Mouse (Mus musculus) c-Kit-negative CD71-positive TER-119-positive erythroid progenitor cells, embryonic 14.5 days (primary cell): ENCODE measurements around the gene Dlgap1.

Source experiments
- DNase-seq: peaks from one replicate; pipeline ENCODE4 v3.0.0-alpha.2; 2013; ENCODE audit warnings: low read depth, low spot score

Gene Dlgap1

DNA sequence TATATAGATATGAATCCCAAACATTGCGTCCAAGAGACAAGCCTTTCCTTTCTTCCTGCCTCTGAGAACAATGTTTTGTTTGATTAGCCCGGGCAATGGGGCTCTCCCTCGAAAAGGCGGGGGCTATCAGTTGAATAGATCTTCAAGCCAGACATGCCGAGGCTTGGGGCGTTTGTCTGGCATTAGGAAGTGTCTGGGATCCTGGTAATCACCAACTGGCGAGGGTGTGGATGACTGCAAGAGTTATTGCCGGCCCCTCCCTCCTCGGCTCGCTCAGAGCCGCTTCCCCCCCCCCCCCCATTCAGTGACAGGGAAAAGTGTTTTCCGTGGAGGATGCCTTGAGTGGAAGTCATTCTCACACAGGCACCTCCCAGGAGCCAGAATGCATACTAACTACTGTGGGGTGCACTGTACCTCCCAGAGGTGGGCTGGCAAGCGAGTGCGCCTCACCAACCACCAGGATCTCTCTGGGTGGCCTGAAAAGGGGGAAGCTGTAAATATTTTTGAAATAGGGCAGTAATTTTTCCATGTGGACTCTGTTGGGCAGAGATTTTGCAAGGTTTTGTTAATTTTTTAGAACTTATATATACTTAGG lies 786.9 kb downstream of the Dlgap1 start:
- DNase-seq, result no peak

DNA sequence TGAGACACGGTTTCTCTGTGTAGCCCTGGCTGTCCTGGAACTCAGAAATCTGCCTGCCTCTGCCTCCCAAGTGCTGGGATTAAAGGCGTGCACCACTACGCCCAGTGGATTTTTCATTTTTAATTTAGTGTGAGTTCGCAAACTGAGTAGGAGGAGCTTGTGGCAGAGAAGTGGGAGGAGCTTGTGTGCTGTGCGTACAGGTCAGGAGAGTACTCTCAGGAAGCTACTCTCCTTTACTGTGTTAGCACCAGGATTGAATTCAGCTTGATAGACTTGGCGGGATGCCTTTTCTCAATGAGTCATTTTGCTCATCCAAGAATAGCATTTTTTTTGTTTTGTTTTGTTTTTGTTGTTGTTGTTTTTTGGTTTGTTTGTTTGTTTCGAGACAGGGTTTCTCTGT lies 793.1 kb downstream of the Dlgap1 start:
- DNase-seq, result no peak

DNA sequence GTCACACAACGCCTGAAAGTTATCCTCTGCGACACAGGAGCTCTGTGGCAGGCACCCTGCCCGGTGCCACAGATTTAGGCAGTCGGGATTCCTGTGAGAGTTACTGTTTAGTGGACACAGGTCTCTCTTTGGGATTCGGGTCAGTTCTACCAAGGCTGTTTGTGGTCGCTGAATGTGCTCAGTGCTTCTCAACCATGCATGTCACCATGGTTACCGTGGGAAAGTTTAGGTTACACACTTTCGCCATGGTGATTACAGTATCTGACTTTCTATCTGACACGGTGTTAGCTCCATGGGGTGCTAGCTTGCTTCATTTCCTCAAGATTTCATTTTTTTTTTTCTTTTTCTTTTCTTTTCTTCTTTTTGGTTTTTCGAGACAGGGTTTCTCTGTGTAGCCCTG lies 793.8 kb downstream of the Dlgap1 start:
- no peak for DNase-seq

DNA sequence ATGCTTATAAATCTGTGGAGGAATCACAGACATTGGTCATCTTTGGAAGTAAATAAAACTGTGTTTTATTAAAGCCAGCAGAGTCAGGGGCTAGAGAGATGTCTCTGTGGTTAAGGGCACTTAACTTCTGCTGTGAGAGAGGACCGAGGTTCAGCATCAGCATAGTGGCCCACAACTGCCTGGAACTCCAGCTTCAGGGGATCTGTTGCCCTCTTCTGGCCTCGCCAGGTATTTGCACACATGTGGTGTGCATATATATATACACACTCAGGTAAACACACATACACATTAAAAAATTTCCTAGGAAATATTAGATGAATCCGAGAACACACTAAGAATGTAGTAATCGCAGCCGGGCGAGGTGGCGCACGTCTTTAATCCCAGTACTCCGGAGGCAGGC lies 796.5 kb downstream of the Dlgap1 start:
- DNase-seq, result no peak

DNA sequence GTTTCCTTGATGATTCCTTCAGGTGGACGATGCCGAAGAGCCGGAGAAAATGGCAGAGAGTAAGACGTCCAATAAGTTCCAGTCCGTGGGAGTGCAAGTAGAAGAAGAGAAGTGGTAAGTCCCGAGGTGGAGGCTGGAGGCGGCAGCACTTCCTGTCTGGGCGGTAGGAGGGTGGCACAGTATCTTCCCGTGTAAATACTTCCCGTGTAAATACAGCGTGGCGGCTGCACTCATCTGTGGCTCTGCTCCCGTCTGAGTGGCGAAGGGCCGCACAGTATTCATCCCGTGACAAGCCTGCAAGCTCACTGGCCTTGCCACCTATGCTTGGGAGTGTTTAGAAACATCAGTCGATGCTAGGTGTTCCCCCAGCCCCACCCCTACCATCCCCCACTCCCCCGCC lies 797.1 kb downstream of the Dlgap1 start:
- DNase-seq, result no peak

DNA sequence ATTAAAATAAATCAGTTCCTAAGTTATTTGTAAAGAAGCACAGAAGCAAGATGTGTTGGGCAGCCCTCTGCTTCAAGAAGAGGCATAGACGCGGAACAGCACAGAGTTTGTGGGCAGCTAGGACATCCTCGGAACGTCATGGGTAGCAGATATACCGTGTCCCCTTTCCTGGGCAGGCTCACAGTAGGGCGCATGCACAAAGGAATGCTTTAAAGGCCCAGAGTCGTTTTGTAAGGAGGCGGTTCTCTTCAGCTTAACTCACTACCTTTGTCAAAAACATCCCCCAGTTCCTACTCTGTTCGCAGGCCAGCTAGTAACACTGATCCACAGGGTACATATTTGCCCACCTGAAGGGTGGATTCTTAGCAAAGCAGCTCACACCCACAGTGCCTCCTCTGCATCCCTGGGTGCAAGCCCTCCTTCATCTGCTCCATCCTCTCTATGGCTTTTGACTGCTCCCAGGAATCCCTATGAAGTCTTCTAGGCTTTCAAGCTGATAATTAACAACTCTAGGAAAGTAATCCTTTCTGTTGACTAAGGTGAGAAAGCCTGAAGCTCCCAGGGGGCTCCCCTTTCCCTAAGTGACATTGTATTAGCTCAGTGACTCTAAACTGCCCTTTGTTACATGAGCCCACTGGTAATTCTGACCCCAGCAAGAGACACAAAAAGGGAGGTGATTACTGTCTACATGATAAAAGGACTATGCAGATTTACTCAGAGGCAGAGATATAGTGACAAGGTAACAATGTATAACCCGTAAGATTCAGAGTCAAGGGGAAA lies 803.4 kb downstream of the Dlgap1 start:
- DNase-seq, result no peak

DNA sequence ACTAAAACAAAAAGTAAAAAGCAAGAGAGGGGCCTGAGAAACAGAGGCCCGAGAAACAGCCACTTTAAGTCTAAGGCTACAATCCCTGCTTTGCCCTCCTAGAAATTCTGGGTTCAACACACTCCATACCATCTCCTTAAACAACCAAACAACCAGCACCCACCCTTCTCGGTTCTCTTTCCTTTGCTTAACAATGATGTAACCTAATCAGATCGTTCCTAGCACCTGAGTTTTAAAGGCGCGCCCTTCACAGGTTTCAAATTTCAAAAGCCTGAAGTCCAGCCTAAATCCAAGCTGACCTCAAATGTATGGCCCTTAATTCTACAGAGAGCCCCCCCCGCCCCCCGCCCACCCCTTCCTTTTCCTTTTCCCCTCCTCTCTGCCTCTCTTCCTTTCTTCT lies 810.9 kb downstream of the Dlgap1 start:
- DNase-seq, result no peak

DNA sequence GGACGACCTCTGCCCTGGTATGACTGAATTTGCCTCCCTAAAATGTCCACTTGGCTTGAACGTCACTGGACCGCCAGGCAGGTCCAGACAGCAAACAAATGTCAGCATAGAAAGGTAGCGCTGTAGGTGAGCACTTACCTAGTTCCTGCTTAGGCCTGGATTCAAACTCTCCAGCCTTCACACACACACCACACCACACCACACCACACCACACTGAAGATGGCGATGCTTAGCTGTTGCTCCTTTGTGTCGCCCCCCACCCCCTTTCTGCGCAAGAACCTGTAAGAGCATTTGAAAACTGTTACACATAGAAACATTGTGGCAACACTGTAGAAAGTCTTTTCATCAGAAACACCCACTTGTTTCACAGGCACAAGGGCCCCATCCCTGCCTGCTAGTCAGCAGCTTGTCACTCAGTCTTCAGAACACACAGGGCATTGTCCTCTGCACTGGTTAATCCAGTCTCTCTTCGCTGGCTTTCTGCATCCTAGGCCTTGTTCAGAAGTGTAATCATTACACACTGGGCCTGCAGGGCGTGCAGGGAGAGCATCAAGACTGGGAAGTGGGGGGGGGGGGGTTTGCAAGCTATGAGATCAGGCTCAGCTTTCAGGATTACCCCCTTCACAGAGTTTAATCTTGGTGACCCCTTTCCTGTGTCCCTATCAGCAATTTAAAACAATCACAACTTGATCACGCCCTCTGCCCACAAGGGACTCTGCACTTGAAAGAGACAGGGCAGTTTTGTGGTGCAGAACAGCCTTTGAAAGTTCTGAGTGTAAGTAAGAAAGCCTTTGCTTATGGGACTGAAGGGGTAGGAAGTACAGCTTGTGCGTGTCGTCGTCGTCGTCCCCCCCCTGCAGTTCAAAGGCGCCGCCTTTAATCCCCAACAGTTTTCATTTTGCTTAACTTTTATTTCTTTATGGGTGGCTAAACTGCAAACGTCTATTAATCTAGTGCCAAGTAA lies 812.1 kb downstream of the Dlgap1 start:
- DNase-seq, result no peak

DNA sequence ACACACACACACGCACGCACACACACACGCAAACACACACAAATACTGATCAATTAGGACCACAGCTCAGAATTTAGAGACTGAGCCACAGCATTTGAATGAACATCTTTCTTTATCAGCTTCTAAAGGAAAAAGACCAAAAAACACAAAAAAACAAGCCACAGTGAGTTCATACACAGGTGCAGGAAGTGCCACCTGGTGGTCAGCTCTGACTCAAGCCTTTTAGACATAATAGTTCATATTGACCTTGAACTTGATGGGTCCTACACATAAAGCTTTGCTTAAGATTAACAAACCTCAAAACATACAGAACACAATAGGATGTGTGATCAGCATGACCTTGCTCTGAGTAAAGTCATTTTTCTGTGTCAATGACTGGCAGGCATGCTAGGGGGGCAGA lies 814.4 kb downstream of the Dlgap1 start:
- DNase-seq, result no peak

DNA sequence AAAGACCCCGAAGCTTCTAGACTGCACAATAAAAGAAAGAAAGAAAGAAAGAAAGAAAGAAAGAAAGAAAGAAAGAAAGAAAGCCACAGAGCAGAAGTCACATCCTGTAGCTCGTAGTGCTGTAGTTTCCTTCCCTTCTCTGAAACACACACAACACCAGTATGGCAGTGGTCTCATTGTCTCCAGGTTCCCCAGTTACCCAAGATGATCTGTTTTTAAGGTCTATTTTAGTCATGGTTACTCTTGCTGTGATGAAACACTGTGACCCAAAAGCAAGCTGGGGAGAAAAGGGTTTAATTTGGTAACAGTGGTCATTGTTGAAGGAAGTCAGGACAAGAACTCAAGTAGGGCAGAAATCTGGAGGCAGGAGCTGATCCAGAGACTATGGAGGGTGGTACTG lies 818.5 kb downstream of the Dlgap1 start:
- no peak for DNase-seq

DNA sequence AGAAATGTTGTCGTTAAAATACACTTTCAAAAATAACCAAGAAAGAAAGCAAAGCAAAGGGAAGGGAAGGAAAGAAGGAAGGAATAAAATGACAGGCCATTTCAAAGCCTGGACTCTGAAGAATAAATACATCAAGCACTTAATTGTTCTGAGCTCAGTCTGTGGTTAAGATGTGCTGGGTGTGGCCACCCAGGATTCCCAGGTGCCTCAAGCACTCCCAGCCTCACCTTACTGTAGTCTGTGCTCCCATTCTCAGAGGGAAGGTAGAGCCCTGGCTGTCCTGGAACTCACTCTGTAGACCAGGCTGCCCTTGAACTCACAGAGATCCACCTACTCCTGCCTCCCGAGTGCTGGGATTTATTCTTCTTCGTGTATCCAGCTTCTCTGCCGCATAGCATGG lies 821.9 kb downstream of the Dlgap1 start:
- DNase-seq, result no peak

DNA sequence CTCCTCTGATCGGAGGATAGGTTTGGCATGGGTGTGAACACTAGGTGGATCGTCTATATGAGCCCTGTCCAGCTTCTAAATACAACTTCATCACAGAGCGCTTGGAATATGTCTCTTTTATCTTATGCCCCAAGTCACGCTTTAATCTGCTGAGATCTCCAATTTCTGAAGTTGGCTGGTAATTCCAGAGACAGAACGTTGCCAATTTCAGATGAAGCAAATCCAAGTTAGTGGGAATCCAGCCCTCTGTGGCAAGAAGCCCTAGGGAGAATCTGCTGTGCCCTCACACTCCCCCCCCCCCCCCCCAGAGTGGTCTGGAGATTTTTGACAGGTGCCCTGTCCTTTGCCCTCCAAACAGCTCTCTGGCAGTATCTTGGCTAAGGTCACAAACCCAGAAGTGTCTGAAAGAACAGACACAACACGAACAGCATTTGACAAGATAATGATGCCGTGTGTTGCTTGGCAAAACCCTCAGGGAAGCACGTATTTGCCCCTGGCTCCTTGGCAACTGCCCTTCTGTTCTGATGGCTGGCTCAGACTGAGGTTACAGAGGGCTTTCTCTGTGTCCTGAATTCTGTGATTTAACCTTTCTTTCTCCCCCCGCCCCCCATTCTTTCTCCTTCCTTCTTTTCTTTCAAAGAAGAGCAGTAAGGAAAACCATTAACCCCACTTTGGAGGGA lies 822.9 kb downstream of the Dlgap1 start:
- no peak for DNase-seq

DNA sequence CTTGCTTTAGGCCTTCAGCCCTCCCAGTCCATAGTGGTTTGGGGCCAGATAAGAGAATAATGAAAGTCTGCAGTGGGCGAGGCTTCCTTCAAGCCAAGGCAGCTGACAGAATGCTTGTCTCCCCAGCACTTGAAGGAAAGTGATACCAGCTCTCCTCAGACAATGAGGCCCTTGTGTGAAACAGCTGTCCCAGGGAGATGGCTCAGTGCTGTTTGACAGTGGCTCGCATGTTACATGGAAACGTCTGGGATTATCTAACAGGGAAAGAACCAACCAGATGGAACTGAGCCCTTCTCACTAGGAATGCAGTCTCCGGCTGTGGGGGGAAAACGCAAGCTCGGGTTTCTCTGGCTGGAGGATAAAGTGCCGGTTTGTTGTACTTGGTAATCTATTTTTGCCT lies 825.4 kb downstream of the Dlgap1 start:
- no peak for DNase-seq

DNA sequence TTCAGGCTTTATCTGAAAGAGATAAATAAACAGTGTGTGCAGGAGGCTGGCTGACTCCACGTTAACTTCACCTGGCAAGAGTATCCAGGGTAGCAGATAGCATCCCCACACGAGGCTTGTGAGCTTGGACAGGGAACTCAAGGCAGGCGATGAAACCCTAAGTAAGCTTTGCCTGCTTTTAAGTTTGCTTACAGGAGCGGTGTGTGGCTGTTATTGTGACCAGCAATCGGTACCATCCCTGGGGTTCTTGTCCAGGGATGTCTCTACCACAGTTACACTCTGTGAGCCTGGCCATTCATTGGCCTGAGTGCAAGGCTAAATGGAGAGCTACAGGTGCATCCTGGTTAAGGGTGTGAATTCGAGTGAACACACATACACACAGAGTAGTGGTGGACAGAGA lies 825.8 kb downstream of the Dlgap1 start:
- no peak for DNase-seq

DNA sequence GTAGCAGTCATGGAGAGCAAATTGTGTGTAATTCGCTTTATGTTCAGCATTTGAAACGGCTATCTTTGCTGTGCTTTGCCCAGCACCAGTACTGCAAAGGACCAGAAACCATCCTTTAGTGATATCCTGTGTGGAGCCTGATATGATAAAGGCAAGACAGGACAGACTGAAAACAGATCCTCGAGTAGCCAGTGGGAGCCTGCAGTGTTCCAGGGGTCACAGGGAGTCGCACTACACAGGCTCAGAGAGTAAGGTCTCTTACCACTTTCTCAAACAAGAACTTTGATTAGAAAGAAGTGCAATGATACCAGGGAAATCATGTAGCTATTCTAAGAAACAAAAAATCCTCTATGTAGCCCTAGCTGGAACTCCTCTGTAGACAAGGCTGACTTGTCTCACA lies 826.3 kb downstream of the Dlgap1 start:
- no peak for DNase-seq

DNA sequence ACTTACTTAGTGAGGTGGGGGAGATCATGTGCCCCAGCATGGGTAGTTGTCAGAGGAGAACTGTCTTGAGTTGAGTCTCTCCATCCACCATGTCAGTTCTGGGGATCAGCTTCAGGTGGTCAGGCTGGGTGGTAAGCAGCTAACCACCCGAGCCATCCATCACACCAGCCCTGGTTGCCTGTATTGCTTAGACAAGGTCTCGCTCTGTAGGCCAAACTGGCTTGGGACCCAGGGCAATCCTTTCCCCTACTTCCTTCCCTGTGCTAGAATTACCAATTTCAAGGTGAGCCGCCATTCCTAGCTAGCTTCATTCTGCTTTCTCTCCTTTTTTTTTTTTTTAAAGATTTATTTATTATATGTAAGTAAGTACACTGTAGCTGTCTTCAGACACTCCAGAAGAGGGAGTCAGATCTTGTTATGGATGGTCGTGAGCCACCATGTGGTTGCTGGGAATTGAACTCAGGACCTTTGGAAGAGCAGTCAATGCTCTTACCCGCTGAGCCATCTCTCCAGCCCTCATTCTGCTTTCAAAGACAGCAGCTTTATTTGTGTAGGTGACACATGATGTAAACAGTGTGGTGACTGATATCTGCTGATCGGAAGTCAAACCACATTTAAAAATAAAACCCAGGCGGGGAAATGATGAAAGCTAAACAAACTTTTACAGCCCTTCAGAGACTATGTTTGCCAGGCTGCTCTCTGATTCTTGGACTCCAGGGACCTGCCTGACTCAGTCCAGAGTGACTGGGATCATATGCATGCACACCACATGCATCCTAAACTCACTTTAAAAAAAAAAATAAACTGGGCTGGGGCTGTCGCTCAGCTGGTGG lies 828.3 kb downstream of the Dlgap1 start:
- DNase-seq, result no peak

DNA sequence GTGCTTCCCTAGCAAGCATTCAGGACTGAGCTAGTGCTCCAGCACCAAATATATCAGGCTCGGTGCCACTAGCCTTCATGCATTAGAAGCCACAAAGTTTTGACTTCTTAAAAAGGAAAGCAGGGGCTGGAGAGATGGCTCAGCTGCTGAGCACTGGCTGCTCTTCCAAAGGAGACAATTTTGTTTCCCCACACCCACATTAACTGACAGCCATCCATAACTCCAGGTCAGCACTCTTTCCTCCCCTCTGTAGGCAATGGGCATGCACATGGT lies 828.8 kb downstream of the Dlgap1 start:
- DNase-seq, result no peak

DNA sequence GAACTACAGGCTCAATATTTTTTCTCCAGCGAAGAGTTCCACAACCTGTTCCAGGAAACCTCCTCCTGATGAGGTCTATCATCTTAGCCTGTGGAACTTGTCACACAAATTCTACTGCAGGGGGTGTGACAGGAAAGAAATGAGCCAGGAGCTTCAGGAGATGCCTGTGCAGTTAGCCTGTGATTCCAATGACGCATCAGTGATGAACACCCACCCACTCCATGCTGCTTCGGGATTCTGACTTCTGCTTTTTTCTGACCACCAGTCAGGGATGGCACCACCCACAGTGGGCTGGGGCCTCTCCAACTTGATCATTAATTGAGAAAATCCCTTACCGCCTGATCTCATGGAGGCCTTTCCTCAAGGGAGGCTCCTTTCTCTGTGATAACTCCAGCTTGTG lies 830.4 kb downstream of the Dlgap1 start:
- DNase-seq, result no peak

DNA sequence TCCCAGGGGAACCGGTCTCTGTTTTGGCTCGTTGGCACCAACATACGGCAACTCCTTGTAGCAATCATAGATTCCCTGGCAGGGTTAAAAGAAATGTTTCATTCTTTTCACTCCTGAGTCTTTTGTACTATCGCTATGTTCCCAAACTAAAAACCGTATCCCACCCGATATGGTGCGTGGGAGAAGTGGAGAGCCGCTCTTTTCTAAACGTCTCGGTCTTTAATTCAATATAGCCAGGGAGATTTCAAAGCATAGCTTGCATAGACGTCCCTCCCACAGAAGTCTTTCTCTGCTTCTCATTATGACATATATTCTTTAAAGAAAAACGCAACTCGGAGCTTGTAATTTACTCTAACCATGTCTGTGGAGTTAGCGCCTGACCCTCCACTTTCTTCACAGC lies 833.1 kb downstream of the Dlgap1 start:
- DNase-seq, result no peak

DNA sequence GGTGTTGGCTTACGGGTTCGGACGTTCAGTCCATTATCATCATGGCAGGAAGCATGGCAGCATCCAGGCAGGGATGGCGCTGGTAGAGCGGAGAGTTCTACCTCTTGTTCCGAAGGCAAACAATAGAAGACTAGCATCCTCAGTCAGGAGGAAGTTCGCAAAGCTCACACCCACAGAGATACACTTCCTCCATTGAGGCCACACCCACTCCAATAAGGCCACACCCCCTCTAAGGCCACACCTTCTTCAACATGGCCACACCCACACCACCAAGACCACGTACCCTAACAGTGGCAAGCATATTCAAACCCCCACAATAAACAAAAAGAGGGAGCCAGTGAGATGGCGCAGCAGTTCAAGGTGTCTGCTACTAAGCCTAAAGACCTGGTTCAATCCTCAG lies 837.0 kb downstream of the Dlgap1 start:
- no peak for DNase-seq

DNA sequence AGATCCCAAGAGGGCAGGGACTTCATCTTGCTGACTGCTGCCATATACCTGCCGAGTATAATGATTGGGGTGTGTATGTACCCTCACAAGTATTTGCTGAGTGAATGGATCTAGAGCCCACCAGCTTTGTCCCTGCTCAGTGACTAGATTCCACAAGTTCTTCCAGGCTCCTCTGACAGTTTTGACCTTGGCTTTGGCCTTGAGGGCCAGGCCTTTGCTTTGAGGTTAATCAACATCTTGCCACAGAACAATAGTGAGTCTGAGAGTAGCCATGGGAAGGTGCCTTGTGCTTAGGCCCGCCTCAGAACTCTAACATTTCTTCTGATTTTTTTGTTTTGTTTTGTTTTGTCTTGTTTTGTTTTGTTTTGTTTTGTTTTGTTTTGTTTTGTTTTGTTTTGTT lies 837.7 kb downstream of the Dlgap1 start:
- DNase-seq, result no peak
